Mouse (Mus musculus) spleen, postnatal 10 days (tissue): ENCODE results near the gene Ppp1r14b.

Experiments
- DNase-seq, 2 experiments: peaks; one replicate each; pipeline ENCODE4 v3.0.0; 2021 to 2022; ENCODE audit warnings: low spot score in 2 of 2

The Ppp1r14b gene

GRCm38 (mm10) chr19:6942764-6943163 is 32.0 kb upstream of the Ppp1r14b start:
- no peak for DNase-seq

GRCm38 (mm10) chr19:6943709-6944108 is 31.1 kb upstream of the Ppp1r14b start:
- DNase-seq = no peak

- no peak for DNase-seq
These were observed 27.0 kb upstream of the Ppp1r14b start for GRCm38 (mm10) chr19:6947742-6948141.

GRCm38 (mm10) chr19:6948186-6948585 is 26.6 kb upstream of the Ppp1r14b start:
- DNase-seq = no peak

- no peak for DNase-seq
These were observed 25.2 kb upstream of the Ppp1r14b start for GRCm38 (mm10) chr19:6949532-6949931.

- no peak for DNase-seq
These were observed 24.8 kb upstream of the Ppp1r14b start for GRCm38 (mm10) chr19:6949951-6950350.

GRCm38 (mm10) chr19:6950613-6951153 is 24.1 kb upstream of the Ppp1r14b start:
- no peak for DNase-seq

- peak; percentile 69 to 82 for DNase-seq
These were observed 23.3 kb upstream of the Ppp1r14b start for GRCm38 (mm10) chr19:6951381-6951968.

GRCm38 (mm10) chr19:6951994-6952711 is 22.6 kb upstream of the Ppp1r14b start:
- DNase-seq = peak; percentile 66 to 73

GRCm38 (mm10) chr19:6952712-6953037 is 22.1 kb upstream of the Ppp1r14b start:
- no peak for DNase-seq

- DNase-seq = peak in 1 of 2 experiments; percentile 61
These were observed 20.7 kb upstream of the Ppp1r14b start for GRCm38 (mm10) chr19:6954046-6954445.

GRCm38 (mm10) chr19:6955424-6955823 is 19.3 kb upstream of the Ppp1r14b start:
- no peak for DNase-seq

- no peak for DNase-seq
These were observed 18.3 kb upstream of the Ppp1r14b start for GRCm38 (mm10) chr19:6956461-6956860.

GRCm38 (mm10) chr19:6968491-6969271 is 6.1 kb upstream of the Ppp1r14b start:
- no peak for DNase-seq

- DNase-seq = no peak
These were observed 5.5 kb upstream of the Ppp1r14b start for GRCm38 (mm10) chr19:6969291-6969664.

GRCm38 (mm10) chr19:6969665-6970381 is 4.9 kb upstream of the Ppp1r14b start:
- DNase-seq = peak; percentile 70 to 82

- DNase-seq = no peak
These were observed 4.2 kb upstream of the Ppp1r14b start for GRCm38 (mm10) chr19:6970460-6971085.

- DNase-seq = no peak
These were observed 3.1 kb upstream of the Ppp1r14b start for GRCm38 (mm10) chr19:6971644-6972043.

- no peak for DNase-seq
These were observed 2.4 kb upstream of the Ppp1r14b start for GRCm38 (mm10) chr19:6972247-6972917.

GRCm38 (mm10) chr19:6973581-6974190 is 1.1 kb upstream of the Ppp1r14b start:
- no peak for DNase-seq
